Mouse (Mus musculus) thymus, adult 2 months (tissue): ENCODE data around the gene Cep68.

ENCODE experiments used
- CTCF ChIP-seq: fragments of 200-500 bp; IDR thresholded peaks from 2 replicates; pipeline ENCODE4 v1.5.1; 2012; ENCODE audit warnings: mild to moderate bottlenecking, control low read depth, low read length, moderate library complexity, borderline replicate concordance; ENCODE audit not compliant: control insufficient read depth, poor library complexity, insufficient read depth; ENCODE audit errors: extremely low read depth
- POLR2A ChIP-seq: fragments of 200-500 bp; IDR thresholded peaks from 2 replicates; pipeline ENCODE4 v1.6.1; 2012; ENCODE audit warnings: mild to moderate bottlenecking, low read length, control low read depth, moderate library complexity; ENCODE audit not compliant: control insufficient read depth, poor library complexity, insufficient read depth; ENCODE audit errors: extremely low read depth

GRCm38 (mm10) chr11:20237018-20237417 is 12.2 kb downstream of the Cep68 start:
- TF ChIP-seq CTCF = no peak
- TF ChIP-seq POLR2A = no peak
